Mouse (Mus musculus) testis, postnatal 14 days (tissue): ENCODE measurements around the gene Nt5c1a.
A peak's percentile ranks its signal among the peaks of the same experiment; 100 is the strongest.
"Not testable (repeated sequence)": the region's sequence is repeated elsewhere in the genome, so short reads cannot be mapped to it uniquely, and the experiment has no call there.

Experiments used
- DNase-seq: peaks from one replicate; pipeline ENCODE4 v3.0.0; 2021; ENCODE audit warnings: low spot score

Nt5c1a gene

GRCm38 (mm10) chr4:123201186-123202093, at the start of gene Nt5c1a:
Gene Nt5c1a, plus strand, starts transcription at chr4:123201504.
- DNase-seq = no peak

- DNase-seq = no peak
Measured at GRCm38 (mm10) chr4:123152003-123152402, 49.3 kb upstream of the Nt5c1a start.

GRCm38 (mm10) chr4:123152976-123153375, 48.3 kb upstream of the Nt5c1a start:
- no peak for DNase-seq

- DNase-seq = no peak
Measured at GRCm38 (mm10) chr4:123155004-123155403, 46.3 kb upstream of the Nt5c1a start.

GRCm38 (mm10) chr4:123155427-123155826, 45.9 kb upstream of the Nt5c1a start:
- DNase-seq = no peak

GRCm38 (mm10) chr4:123155840-123156239, 45.5 kb upstream of the Nt5c1a start:
- DNase-seq = no peak

GRCm38 (mm10) chr4:123160571-123160970, 40.7 kb upstream of the Nt5c1a start:
- no peak for DNase-seq

GRCm38 (mm10) chr4:123161251-123161650, 40.1 kb upstream of the Nt5c1a start:
- not testable (repeated sequence) for DNase-seq

GRCm38 (mm10) chr4:123162305-123162917, 38.9 kb upstream of the Nt5c1a start:
- no peak for DNase-seq

- no peak for DNase-seq
Measured at GRCm38 (mm10) chr4:123164157-123164556, 37.1 kb upstream of the Nt5c1a start.

GRCm38 (mm10) chr4:123171811-123172210, 29.5 kb upstream of the Nt5c1a start:
- no peak for DNase-seq

- DNase-seq = peak; percentile 23
Measured at GRCm38 (mm10) chr4:123182328-123183238, 18.7 kb upstream of the Nt5c1a start, which contains the start of gene Hpcal4. Gene Hpcal4, plus strand, starts transcription at chr4:123183227.

- peak; percentile 77 for DNase-seq
Measured at GRCm38 (mm10) chr4:123183239-123184056, 17.9 kb upstream of the Nt5c1a start.

GRCm38 (mm10) chr4:123184816-123185215, 16.5 kb upstream of the Nt5c1a start:
- no peak for DNase-seq

- DNase-seq = no peak
Measured at GRCm38 (mm10) chr4:123192336-123192735, 9.0 kb upstream of the Nt5c1a start.

- no peak for DNase-seq
Measured at GRCm38 (mm10) chr4:123193791-123194190, 7.5 kb upstream of the Nt5c1a start.

GRCm38 (mm10) chr4:123196695-123197094, 4.6 kb upstream of the Nt5c1a start:
- no peak for DNase-seq

GRCm38 (mm10) chr4:123200771-123201185, 526 bp upstream of the Nt5c1a start:
- peak; percentile 68 for DNase-seq

- no peak for DNase-seq
Measured at GRCm38 (mm10) chr4:123202094-123202420, 753 bp downstream of the Nt5c1a start.

- no peak for DNase-seq
Measured at GRCm38 (mm10) chr4:123207337-123207736, 6.0 kb downstream of the Nt5c1a start.

- DNase-seq = no peak
Measured at GRCm38 (mm10) chr4:123210996-123211395, 9.7 kb downstream of the Nt5c1a start.
